Mouse (Mus musculus) thymus, adult 2 months (tissue): ENCODE results near the gene Gtf3a.

Experiments
- CTCF ChIP-seq: fragments of 200-500 bp; IDR thresholded peaks from 2 replicates; pipeline ENCODE4 v1.5.1; 2012; ENCODE audit warnings: mild to moderate bottlenecking, control low read depth, low read length, moderate library complexity, borderline replicate concordance; ENCODE audit not compliant: control insufficient read depth, poor library complexity, insufficient read depth; ENCODE audit errors: extremely low read depth
- POLR2A ChIP-seq: fragments of 200-500 bp; IDR thresholded peaks from 2 replicates; pipeline ENCODE4 v1.6.1; 2012; ENCODE audit warnings: mild to moderate bottlenecking, low read length, control low read depth, moderate library complexity; ENCODE audit not compliant: control insufficient read depth, poor library complexity, insufficient read depth; ENCODE audit errors: extremely low read depth

GRCm38 (mm10) chr5:146904404-146904803 lies 44.1 kb upstream of the Gtf3a start:
- TF ChIP-seq POLR2A (no peak), CTCF (no peak)
